Mouse (Mus musculus) liver, embryonic 14.5 days (tissue): ENCODE measurements at regions not wholly inside any gene's neighbourhood (a gene's known extent, or its start where the extent isn't known, plus 50 kb on each side); places are given as distances from the start of the nearest gene placed in this dataset.

Source experiments
- CTCF ChIP-seq: IDR thresholded peaks from 2 replicates; pipeline ENCODE4 v1.5.1; 2016; ENCODE audit warnings: antibody characterized with exemption, low read depth, control low read depth
- EP300 ChIP-seq: IDR thresholded peaks from 2 replicates; pipeline ENCODE4 v1.6.1; 2016; ENCODE audit warnings: antibody characterized with exemption, low read depth

GRCm38 (mm10) chr2:71661438-71661837 is 84.0 kb upstream of the Itga6 start:
- TF ChIP-seq CTCF (no peak), EP300 (no peak)
